Comparison of ENCODE assay signal across 8 mouse cellular contexts in the genomic region with DNA sequence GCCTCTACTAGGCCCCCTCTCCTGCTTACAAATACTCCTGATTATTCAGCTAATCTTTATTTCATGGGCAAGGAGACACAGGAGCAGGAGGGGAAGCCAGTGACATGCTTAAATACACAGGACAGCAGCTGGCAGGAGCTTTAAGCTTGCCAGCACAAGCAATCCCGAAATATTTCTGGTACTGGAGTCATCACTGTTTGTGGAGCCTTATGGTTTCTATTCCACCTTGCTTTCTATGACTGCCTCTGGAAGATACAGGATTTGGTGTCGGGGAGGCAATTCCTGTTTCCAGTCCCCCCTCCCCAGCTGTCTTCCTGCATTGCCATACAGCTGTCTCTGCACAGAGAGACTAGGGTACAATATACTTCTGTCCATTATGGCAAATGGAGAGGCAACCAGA. TPM values are rescaled to one million over a fixed set of nuclear protein-coding genes. Genes with fewer than 3 reads are reported as not detected.
DNase-seq lines count a peak whose midpoint lies in the region; ATAC-seq and TF ChIP-seq lines count a peak whose summit lies in the region.

No protein-coding gene starts in this region.

- 60% methylated on average over 2 of the region's 2 CpGs for WGBS in forebrain, embryonic 11.5 days
- WGBS in hindbrain, postnatal 0 days, result 11% methylated on average over 2 of the region's 2 CpGs
- WGBS in neural tube, embryonic 13.5 days, result 22% methylated on average over 2 of the region's 2 CpGs

- no peaks in the 10 kb centered on the region for H3K9me3 ChIP-seq in forebrain, embryonic 11.5 days (ENCODE audit: control insufficient read depth, low read length)
- H3K9me3 ChIP-seq in hindbrain, postnatal 0 days (ENCODE audit: low read length), result no peaks in the 10 kb centered on the region
- no peaks in the 10 kb centered on the region for H3K9me3 ChIP-seq in neural tube, embryonic 13.5 days

- intact Hi-C loops in left cerebral cortex, adult 2 months (cut with DNase I), result loop anchor here (5.0 to 10.0 kb wide), 5 partner anchors 65 to 925 kb away; no protein-coding TSS in a partner anchor
- intact Hi-C loops in left cerebral cortex, postnatal 4 days (cut with DNase I), result loop anchor here (10.0 kb wide), 3 partner anchors 102 to 1048 kb away; no protein-coding TSS in a partner anchor
- intact Hi-C loops in left cerebral cortex, postnatal 14 days (cut with DNase I), result loop anchor here (5.0 to 10.0 kb wide), 4 partner anchors 100 to 1045 kb away; no protein-coding TSS in a partner anchor

- no peak for ATAC-seq in forebrain, embryonic 11.5 days (replicated peaks; ENCODE audit: low FRiP score)
- no peak for ATAC-seq in hindbrain, postnatal 0 days
- ATAC-seq in neural tube, embryonic 13.5 days (ENCODE audit: low read depth), result no peak
- ATAC-seq in inflammation-experienced regulatory T-cells, adult 6 months, result no peak

- peak overlapping the region; percentile 99 for H3K27ac ChIP-seq in left cerebral cortex, adult 2 months
- no peak overlapping the region for H3K27ac ChIP-seq in forebrain, embryonic 11.5 days (ENCODE audit: low read depth, low read length)
- H3K27ac ChIP-seq in hindbrain, postnatal 0 days, result no peak overlapping the region; the same call in 1 of the 2 replicates
- H3K27ac ChIP-seq in neural tube, embryonic 13.5 days (replicated peaks), result peak overlapping the region; percentile 97

- peak overlapping the region; percentile 90 for H3K4me2 ChIP-seq in forebrain, embryonic 11.5 days (ENCODE audit: low read depth, low read length, severe bottlenecking)
- peak overlapping the region; percentile 93 for H3K4me2 ChIP-seq in hindbrain, postnatal 0 days (ENCODE audit: low read depth, low read length)
- peak overlapping the region; percentile 85 for H3K4me2 ChIP-seq in neural tube, embryonic 13.5 days

- peaks cover 20% of the 10 kb centered on the region; the same call in 1 of the 2 replicates for H3K4me1 ChIP-seq in forebrain, embryonic 11.5 days (replicated peaks; ENCODE audit: control insufficient read depth, insufficient read depth, low read length)
- peaks cover 28% of the 10 kb centered on the region for H3K4me1 ChIP-seq in hindbrain, postnatal 0 days (ENCODE audit: insufficient read depth, low read length)
- peaks cover 69% of the 10 kb centered on the region for H3K4me1 ChIP-seq in neural tube, embryonic 13.5 days (replicated peaks)

- no peak for TF ChIP-seq CTCF in left cerebral cortex, adult 2 months (IDR thresholded peaks at IDR 0.05)
- TF ChIP-seq CTCF in hindbrain, postnatal 0 days (IDR thresholded peaks at IDR 0.05; ENCODE audit: low read depth), result no peak

- no peak for DNase-seq in left cerebral cortex, adult 2 months (ENCODE audit: extremely low spot score in 1 of 2, low spot score in 2 of 2)
- DNase-seq in left cerebral cortex, postnatal 4 days, result no peak
- DNase-seq in forebrain, embryonic 11.5 days (ENCODE audit: low spot score), result no peak
- DNase-seq in hindbrain, postnatal 0 days (ENCODE audit: low spot score), result no peak
- no peak for DNase-seq in left cerebral cortex, postnatal 14 days (ENCODE audit: low spot score in 2 of 2)
- no peak for DNase-seq in testis, postnatal 14 days (ENCODE audit: low spot score)

- H3K27me3 ChIP-seq in forebrain, embryonic 11.5 days (ENCODE audit: control insufficient read depth, insufficient read depth, low read length), result no peaks in the 10 kb centered on the region
- no peaks in the 10 kb centered on the region for H3K27me3 ChIP-seq in hindbrain, postnatal 0 days (ENCODE audit: insufficient read depth, low read length)
- H3K27me3 ChIP-seq in neural tube, embryonic 13.5 days, result no peaks in the 10 kb centered on the region

- H3K36me3 ChIP-seq in forebrain, embryonic 11.5 days (ENCODE audit: control insufficient read depth, insufficient read depth, low read length), result no peaks in the 10 kb centered on the region
- no peaks in the 10 kb centered on the region for H3K36me3 ChIP-seq in hindbrain, postnatal 0 days (ENCODE audit: insufficient read depth, low read length)
- peaks cover 6% of the 10 kb centered on the region; the same call in 1 of the 2 replicates for H3K36me3 ChIP-seq in neural tube, embryonic 13.5 days

- peak overlapping the region; percentile 97 for H3K4me3 ChIP-seq in left cerebral cortex, adult 2 months
- peak overlapping the region; percentile 77 for H3K4me3 ChIP-seq in forebrain, embryonic 11.5 days (ENCODE audit: low read depth, low read length)
- peak overlapping the region; percentile 91 for H3K4me3 ChIP-seq in hindbrain, postnatal 0 days (ENCODE audit: low read length)
- H3K4me3 ChIP-seq in neural tube, embryonic 13.5 days, result peak overlapping the region; percentile 99

- no peak overlapping the region; the same call in 1 of the 2 replicates for H3K9ac ChIP-seq in forebrain, embryonic 11.5 days (ENCODE audit: low read length)
- peak overlapping the region; percentile 79 for H3K9ac ChIP-seq in hindbrain, postnatal 0 days (replicated peaks; ENCODE audit: low read length)
- peak overlapping the region; percentile 99 for H3K9ac ChIP-seq in neural tube, embryonic 13.5 days

RNA-seq across cellular contexts. Expression of gene Plxna2, which starts 4.7 kb away (rescaled TPM):
- 10 to 100 TPM; 95.0 to 97.9 TPM for total RNA-seq in left cerebral cortex, adult 2 months (2021)
- 100 to 1,000 TPM; 132 to 134 TPM for total RNA-seq in left cerebral cortex, postnatal 4 days (2021)
- 19.0 and 22.5 TPM in 2 replicates for polyA plus RNA-seq in forebrain, embryonic 11.5 days (2014; fragmentation: Nextera tagmentation; extraction: Ambion mirVana)
- total RNA-seq in hindbrain, postnatal 0 days (2014; rRNA removed), result 48.2 and 52.0 TPM in 2 replicates
- polyA plus RNA-seq in hindbrain, postnatal 0 days (2015; fragmentation: Nextera tagmentation; extraction: Ambion mirVana), result 11.1 and 11.7 TPM in 2 replicates
- polyA plus RNA-seq in neural tube, embryonic 13.5 days (2015; fragmentation: Nextera tagmentation; extraction: Ambion mirVana), result 42.6 and 50.5 TPM in 2 replicates
- 100 to 1,000 TPM in 1 of 2 experiments, 10 to 100 TPM in 1; 93.9 to 106 TPM for total RNA-seq in left cerebral cortex, postnatal 14 days (2021)
- polyA plus RNA-seq in inflammation-experienced regulatory T-cells, adult 6 months (2017; shearing (Covaris generic)), result under 1 TPM in 1 of 3 experiments, not detected in 2; 0.15 TPM

Comparison
In these comparisons a context has a peak if more than half of its experiments do, and no peak if none do; other contexts are left out.
1. H3K27ac ChIP-seq: peak in left cerebral cortex, adult 2 months (single experiment) and neural tube, embryonic 13.5 days (single experiment); none in forebrain, embryonic 11.5 days (single experiment) and hindbrain, postnatal 0 days (single experiment).
2. Peak in every context shown above with its lines, with median percentiles within 50 percentile points of each other: H3K4me3 ChIP-seq and H3K4me2 ChIP-seq.